Mouse (Mus musculus) brain, embryonic 14.5 days (tissue): ENCODE results near the gene Ncstn. TPM values are rescaled to one million over a fixed set of nuclear protein-coding genes. Genes with fewer than 3 reads are reported as not detected.

Experiments used
- DNase-seq: peaks from one replicate; pipeline ENCODE4 v3.0.0-alpha.2; 2011; ENCODE audit warnings: low read depth
- CTCF ChIP-seq: fragments of 200-500 bp; IDR thresholded peaks from 2 replicates; pipeline ENCODE4 v1.5.1; 2012; ENCODE audit warnings: inconsistent platforms, mild to moderate bottlenecking, moderate library complexity, borderline replicate concordance; ENCODE audit not compliant: insufficient read depth, insufficient read length; ENCODE audit errors: extremely low read depth
- POLR2A ChIP-seq: fragments of 200-500 bp; IDR thresholded peaks from 2 replicates; pipeline ENCODE4 v1.6.1; 2012; ENCODE audit warnings: mild to moderate bottlenecking, inconsistent platforms, borderline replicate concordance; ENCODE audit not compliant: poor library complexity, insufficient read depth, insufficient read length, severe bottlenecking; ENCODE audit errors: extremely low read depth
- polyA plus RNA-seq: library from polyadenylated mRNA; depleted of rRNA; stranded (reverse); fragments of >200 nt; gene quantifications from 2 replicates; pipeline ENCODE4 v1.2.3, GENCODE M21; 2012

Gene Ncstn
- polyA plus RNA-seq, 1 experiment = 136 TPM

- TF ChIP-seq POLR2A (no peak), CTCF (no peak)
- DNase-seq = no peak
Measured at GRCm38 (mm10) chr1:172103619-172104018, 21.0 kb upstream of the Ncstn start.

- no peak for DNase-seq
- TF ChIP-seq CTCF = no peak
Measured at GRCm38 (mm10) chr1:172099325-172100033, 16.9 kb upstream of the Ncstn start.

- TF ChIP-seq CTCF = no peak
- no peak for TF ChIP-seq POLR2A
- DNase-seq = peak; percentile 59
Measured at GRCm38 (mm10) chr1:172095202-172095601, 12.6 kb upstream of the Ncstn start.

- DNase-seq = no peak
- TF ChIP-seq POLR2A (no peak), CTCF (no peak)
Measured at GRCm38 (mm10) chr1:172094295-172094694, 11.7 kb upstream of the Ncstn start.

GRCm38 (mm10) chr1:172093522-172093921, 10.9 kb upstream of the Ncstn start:
- no peak for DNase-seq
- TF ChIP-seq CTCF (no peak), POLR2A (no peak)

GRCm38 (mm10) chr1:172082899-172083445, 377 bp upstream of the Ncstn start:
- no peak for DNase-seq
- TF ChIP-seq POLR2A (no peak), CTCF (no peak)

- no peak for TF ChIP-seq CTCF
- no peak for TF ChIP-seq POLR2A
- DNase-seq = no peak
Measured at GRCm38 (mm10) chr1:172077981-172078380, 4.6 kb downstream of the Ncstn start.

- TF ChIP-seq CTCF = no peak
- TF ChIP-seq POLR2A = no peak
- DNase-seq = no peak
Measured at GRCm38 (mm10) chr1:172072604-172073003, 10.0 kb downstream of the Ncstn start.

GRCm38 (mm10) chr1:172071556-172071955, 11.0 kb downstream of the Ncstn start:
- peak; percentile 78 for DNase-seq
- no peak for TF ChIP-seq CTCF
- no peak for TF ChIP-seq POLR2A

- no peak for TF ChIP-seq POLR2A
- no peak for TF ChIP-seq CTCF
- no peak for DNase-seq
Measured at GRCm38 (mm10) chr1:172070227-172070626, 12.4 kb downstream of the Ncstn start.

- TF ChIP-seq CTCF = 0 out of 2 replicates have a peak, but pooled peaks have one; percentile 7
- TF ChIP-seq POLR2A = no peak
- peak; percentile 71 for DNase-seq
Measured at GRCm38 (mm10) chr1:172064613-172065141, 17.9 kb downstream of the Ncstn start.
